Mouse (Mus musculus) heart, embryonic 12.5 days (tissue): Measurements from ENCODE around the gene Nckap5l. TPM values are rescaled to one million over a fixed set of nuclear protein-coding genes. Genes with fewer than 3 reads are reported as not detected.
"Not testable (repeated sequence)": the region's sequence is repeated elsewhere in the genome, so short reads cannot be mapped to it uniquely, and the experiment has no call there.

Source experiments
- ATAC-seq: fragments of 200-750 bp; cut with Nextera tagmentation; 2 replicates; pipeline ENCODE4 v1.8.0; 2017; ENCODE audit warnings: moderate TSS enrichment, moderate library complexity; ENCODE audit not compliant: insufficient number of reproducible peaks, low FRiP score
- H3K27ac ChIP-seq: fragments of 300-500 bp; sonication (generic); 2 replicates; pipeline ENCODE4 v1.5.1; 2016; ENCODE audit warnings: mild to moderate bottlenecking, moderate library complexity; ENCODE audit not compliant: poor library complexity, severe bottlenecking
- H3K27me3 ChIP-seq: fragments of 300-500 bp; sonication (generic); replicated peaks from 2 replicates; pipeline ENCODE4 v1.6.1; 2016; ENCODE audit warnings: mild to moderate bottlenecking, moderate library complexity
- H3K36me3 ChIP-seq: fragments of 300-500 bp; sonication (generic); 2 replicates; pipeline ENCODE4 v1.6.1; 2016; ENCODE audit warnings: mild to moderate bottlenecking, moderate library complexity
- H3K4me1 ChIP-seq: fragments of 300-500 bp; sonication (generic); replicated peaks from 2 replicates; pipeline ENCODE4 v1.6.1; 2016; ENCODE audit warnings: mild to moderate bottlenecking
- H3K4me2 ChIP-seq: fragments of 300-500 bp; sonication (generic); 2 replicates; pipeline ENCODE4 v1.6.1; 2016; ENCODE audit warnings: mild to moderate bottlenecking, moderate library complexity
- H3K4me3 ChIP-seq: fragments of 300-500 bp; sonication (generic); 2 replicates; pipeline ENCODE4 v1.5.1; 2016; ENCODE audit warnings: mild to moderate bottlenecking
- H3K9ac ChIP-seq: fragments of 300-500 bp; sonication (generic); 2 replicates; pipeline ENCODE4 v1.6.1; 2016; ENCODE audit warnings: mild to moderate bottlenecking, moderate library complexity
- H3K9me3 ChIP-seq: fragments of 300-500 bp; sonication (generic); replicated peaks from 2 replicates; pipeline ENCODE4 v1.6.1; 2016; ENCODE audit warnings: mild to moderate bottlenecking, moderate library complexity
- WGBS: fragments of 180-500 bp; shearing (Covaris S2); methylation state at CpG from one replicate; pipeline ENCODE4 v1.1.7; 2016; 5-methylcytosine and 5-hydroxymethylcytosine counted together
- polyA plus RNA-seq: library from polyadenylated mRNA; unstranded; fragments of >200 nt; fragmentation: Nextera tagmentation; extraction: Ambion mirVana; gene quantifications from 2 replicates; pipeline ENCODE4 v1.2.1, GENCODE M21; 2016

Gene Nckap5l
- polyA plus RNA-seq, 1 experiment from 2014 or later: 11.4 TPM

DNA sequence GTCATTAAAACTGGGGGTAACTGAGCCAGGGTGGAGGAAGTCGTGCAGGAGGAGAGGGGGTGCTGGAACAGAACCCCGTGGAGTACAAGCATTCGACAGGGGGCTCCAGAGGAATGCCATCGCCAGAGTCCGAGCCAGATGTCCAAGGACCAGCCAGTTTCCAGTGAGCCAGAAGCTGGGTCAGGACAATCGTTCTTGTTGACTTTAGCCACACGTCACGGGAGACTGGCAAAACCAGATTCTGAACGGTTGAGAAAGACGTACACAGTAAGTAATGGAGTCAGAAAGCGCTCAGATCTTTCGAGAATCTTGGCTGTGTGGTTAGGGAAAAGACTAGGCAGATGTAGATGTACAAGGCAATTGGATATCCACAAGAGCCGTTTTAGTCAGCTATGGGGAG is 5.6 kb upstream of the Nckap5l start:
- no peak for ATAC-seq
- 71% methylated on average over 13 of the region's 13 CpGs for WGBS
- H3K36me3 ChIP-seq: 0 out of 2 replicates have a peak, but pooled peaks cover 4% of the 10 kb centered on the region
- no peaks in the 10 kb centered on the region for H3K9me3 ChIP-seq
- peaks cover 14% of the 10 kb centered on the region for H3K4me1 ChIP-seq
- no peaks in the 10 kb centered on the region for H3K27me3 ChIP-seq
- H3K4me2 ChIP-seq: no peak overlapping the region
- no peak overlapping the region for H3K4me3 ChIP-seq
- H3K27ac ChIP-seq: no peak overlapping the region
- H3K9ac ChIP-seq: no peak overlapping the region

DNA sequence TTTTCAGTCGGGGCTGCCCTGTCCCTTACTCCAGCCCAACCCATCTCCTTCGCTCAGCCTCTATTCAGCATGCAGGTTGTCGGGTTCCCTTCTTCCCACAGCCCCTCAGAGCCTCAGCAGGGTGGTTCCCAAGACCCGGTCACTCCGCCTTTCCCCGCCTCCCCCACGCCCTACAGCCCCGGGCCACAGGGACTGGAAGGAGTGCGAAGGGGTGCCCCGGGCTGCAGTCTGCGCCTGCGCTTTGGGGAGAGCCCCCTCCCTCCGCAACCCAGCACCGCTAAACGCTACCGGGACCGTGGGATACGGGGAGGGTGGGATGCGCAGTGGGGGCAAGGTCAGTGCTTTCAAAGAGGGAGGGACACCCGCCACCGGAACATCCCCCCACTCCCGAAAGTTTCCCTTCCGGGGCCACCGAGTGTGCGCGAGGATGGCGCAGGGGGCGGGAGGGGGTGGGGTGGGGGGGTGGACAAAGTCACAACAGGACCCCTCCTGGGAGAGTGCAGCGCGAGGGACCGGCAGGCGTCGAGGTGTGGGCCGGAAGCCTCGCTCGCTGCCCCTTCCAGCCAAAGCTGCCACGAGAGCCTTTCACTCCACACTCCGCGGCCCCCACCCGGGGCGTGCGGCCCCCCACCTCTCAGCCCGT is 464 bp downstream of the Nckap5l start:
- Histone ChIP-seq H3K27me3 (no peaks in the 10 kb centered on the region), H3K4me1 (peaks cover 46% of the 10 kb centered on the region), H3K4me2 (peak overlapping the region; percentile 67), H3K36me3 (peaks cover 10% of the 10 kb centered on the region), H3K4me3 (peak overlapping the region; percentile 91), H3K9ac (peak overlapping the region; percentile 88), H3K9me3 (no peaks in the 10 kb centered on the region), H3K27ac (peak overlapping the region; percentile 92)
- ATAC-seq: peak; percentile 74
- under 1% methylated on average over 43 of the region's 43 CpGs for WGBS

DNA sequence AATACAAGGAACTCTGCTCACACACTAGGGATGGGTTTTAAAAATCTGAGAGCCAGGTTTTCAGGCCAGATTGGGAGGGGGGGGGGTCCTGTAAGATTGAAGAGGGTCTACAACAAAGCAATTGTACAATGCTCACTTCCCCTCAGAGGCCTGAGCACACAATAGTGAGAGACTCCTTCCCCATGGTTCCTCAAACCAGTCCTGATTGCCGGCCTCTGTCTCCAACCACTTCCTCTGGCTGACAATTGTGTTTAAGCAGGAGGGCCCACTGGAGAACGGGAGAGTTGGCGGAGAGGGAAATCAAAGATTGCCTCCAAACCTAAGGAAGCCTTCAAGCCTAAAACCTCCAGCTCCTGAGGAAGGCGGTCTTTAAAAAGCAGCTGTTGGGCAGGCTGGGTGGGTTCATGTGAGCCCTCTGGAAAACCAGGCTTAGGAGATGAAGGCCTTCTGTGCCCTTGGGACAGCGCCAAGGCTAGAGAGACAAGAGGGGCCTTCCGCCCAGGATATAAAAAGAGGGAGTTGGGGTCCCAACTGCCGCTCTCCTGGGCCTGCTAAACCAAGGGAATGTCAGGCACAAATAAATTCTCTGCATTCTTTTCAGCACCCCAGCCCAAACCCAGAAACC is 1.1 kb downstream of the Nckap5l start:
- 14% methylated on average over 7 of the region's 7 CpGs for WGBS
- H3K4me1 ChIP-seq: peaks cover 52% of the 10 kb centered on the region
- peaks cover 15% of the 10 kb centered on the region for H3K36me3 ChIP-seq

DNA sequence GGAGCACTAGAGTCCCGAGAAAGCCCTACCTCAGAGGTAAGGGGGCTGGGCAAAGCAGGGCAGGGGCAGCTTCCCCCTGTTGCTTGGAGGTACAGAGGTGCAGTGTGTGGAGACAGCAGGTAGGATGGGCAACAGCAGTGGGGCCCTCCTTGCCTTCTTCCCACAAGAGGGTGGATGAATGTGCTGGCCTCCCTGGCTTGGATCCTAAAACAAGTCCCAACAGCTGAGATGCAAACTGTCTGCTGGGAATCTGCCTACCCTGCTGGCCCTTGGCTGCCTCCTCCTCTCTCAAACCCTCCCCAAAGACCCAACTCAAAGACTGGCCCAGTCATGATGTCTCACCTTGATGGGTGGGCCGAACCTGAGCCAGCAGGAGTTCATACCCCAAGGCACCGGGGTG is 2.1 kb downstream of the Nckap5l start:
- H3K4me1 ChIP-seq: peaks cover 62% of the 10 kb centered on the region
- peak overlapping the region; percentile 91; the same call in 1 of the 2 replicates for H3K4me3 ChIP-seq
- no peaks in the 10 kb centered on the region for H3K9me3 ChIP-seq
- H3K27ac ChIP-seq: no peak overlapping the region
- peak overlapping the region; percentile 0; the same call in 1 of the 2 replicates for H3K9ac ChIP-seq
- 83% methylated on average over 3 of the region's 3 CpGs for WGBS
- ATAC-seq: no peak
- H3K36me3 ChIP-seq: peaks cover 18% of the 10 kb centered on the region
- no peaks in the 10 kb centered on the region for H3K27me3 ChIP-seq
- H3K4me2 ChIP-seq: peak overlapping the region; percentile 67

More for the DNA sequence above, 1.1 kb downstream of the Nckap5l start:
- peak overlapping the region; percentile 91 for H3K4me3 ChIP-seq
- no peak for ATAC-seq
- peak overlapping the region; percentile 67 for H3K4me2 ChIP-seq
- peak overlapping the region; percentile 92 for H3K27ac ChIP-seq
- peak overlapping the region; percentile 88 for H3K9ac ChIP-seq
- H3K27me3 ChIP-seq: no peaks in the 10 kb centered on the region
- H3K9me3 ChIP-seq: no peaks in the 10 kb centered on the region

DNA sequence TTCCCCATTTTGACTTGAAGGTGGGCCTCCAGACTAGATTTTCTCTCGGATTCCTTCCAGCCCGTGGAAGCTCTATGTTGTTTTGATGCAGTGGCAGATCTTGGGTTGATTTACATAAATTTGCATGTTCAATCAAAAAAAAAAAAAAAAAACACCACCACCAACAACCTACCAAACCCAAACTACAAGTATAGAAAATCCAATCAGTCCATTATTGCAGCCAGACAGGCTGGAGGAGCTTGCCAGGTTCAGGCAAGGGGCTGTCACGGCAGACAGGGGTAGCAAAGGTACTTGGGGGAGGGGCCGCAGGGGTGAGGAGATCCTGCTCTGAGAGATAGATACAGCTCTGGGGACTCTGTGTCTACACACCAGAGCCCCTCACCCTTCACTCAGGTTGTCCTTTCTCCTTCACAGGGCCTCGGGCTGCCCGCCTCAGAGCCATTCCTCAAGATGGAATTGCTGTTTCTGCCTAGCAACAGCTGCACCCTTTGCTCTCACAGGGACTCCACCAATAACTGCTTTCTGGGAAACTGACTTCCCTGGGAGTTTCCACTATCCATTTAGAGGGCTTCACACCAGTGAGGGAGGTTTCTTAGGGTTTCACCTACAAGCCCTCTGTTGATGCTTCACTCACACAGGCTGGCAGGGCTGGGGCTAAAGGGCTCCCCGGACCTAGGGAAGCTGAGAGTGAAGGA is 2.8 kb downstream of the Nckap5l start:
- H3K36me3 ChIP-seq: peaks cover 15% of the 10 kb centered on the region
- no peak overlapping the region for H3K4me3 ChIP-seq
- H3K9ac ChIP-seq: peak overlapping the region; percentile 0; the same call in 1 of the 2 replicates
- ATAC-seq: no peak
- no peak overlapping the region for H3K27ac ChIP-seq
- 0 out of 2 replicates have a peak overlapping the region, but pooled peaks have one; percentile 1 for H3K4me2 ChIP-seq
- WGBS: 79% methylated on average over 7 of the region's 7 CpGs
- H3K9me3 ChIP-seq: no peaks in the 10 kb centered on the region
- H3K27me3 ChIP-seq: no peaks in the 10 kb centered on the region
- H3K4me1 ChIP-seq: peaks cover 69% of the 10 kb centered on the region

DNA sequence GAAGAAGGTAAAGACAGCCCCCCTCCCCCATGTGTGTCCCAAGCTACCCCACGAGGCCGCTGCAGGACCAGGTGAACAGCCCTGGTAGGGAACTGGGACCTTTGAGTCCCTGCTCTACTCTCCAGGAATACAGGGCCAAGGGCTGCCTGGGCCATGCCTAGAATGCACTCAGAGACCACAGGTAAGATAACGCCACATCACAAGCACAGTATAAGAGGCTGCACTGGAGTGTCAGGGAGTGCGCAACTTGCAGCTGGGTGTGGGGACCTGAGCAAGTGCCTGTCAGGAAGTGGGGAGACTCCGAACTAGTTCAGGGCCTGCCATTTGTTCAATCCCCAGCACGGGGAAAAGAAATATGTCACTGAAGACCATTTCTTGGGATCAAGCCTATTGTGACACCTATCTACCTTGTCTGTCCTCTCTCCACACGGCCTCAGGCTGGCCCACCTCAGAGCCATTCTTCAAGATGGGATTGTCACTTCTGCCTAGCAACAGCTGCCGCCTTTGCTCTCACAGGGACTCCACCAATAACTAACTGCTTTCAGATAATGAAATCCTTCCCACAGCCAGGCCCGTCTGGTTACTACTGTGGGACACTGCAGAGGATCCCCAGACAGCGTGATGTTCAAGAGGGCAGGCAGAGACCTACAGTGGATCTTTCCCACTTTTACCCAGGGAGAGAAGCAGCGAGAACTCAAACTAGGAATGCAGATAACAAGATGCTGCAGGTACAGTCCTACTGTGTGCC is 4.2 kb downstream of the Nckap5l start:
- peak overlapping the region; percentile 13; the same call in 1 of the 2 replicates for H3K9ac ChIP-seq
- no peak overlapping the region for H3K4me2 ChIP-seq
- H3K27me3 ChIP-seq: no peaks in the 10 kb centered on the region
- no peak overlapping the region for H3K27ac ChIP-seq
- peaks cover 16% of the 10 kb centered on the region for H3K36me3 ChIP-seq
- no peaks in the 10 kb centered on the region for H3K9me3 ChIP-seq
- H3K4me1 ChIP-seq: peaks cover 79% of the 10 kb centered on the region
- ATAC-seq: no peak
- WGBS: 67% methylated on average over 11 of the region's 11 CpGs
- H3K4me3 ChIP-seq: no peak overlapping the region

DNA sequence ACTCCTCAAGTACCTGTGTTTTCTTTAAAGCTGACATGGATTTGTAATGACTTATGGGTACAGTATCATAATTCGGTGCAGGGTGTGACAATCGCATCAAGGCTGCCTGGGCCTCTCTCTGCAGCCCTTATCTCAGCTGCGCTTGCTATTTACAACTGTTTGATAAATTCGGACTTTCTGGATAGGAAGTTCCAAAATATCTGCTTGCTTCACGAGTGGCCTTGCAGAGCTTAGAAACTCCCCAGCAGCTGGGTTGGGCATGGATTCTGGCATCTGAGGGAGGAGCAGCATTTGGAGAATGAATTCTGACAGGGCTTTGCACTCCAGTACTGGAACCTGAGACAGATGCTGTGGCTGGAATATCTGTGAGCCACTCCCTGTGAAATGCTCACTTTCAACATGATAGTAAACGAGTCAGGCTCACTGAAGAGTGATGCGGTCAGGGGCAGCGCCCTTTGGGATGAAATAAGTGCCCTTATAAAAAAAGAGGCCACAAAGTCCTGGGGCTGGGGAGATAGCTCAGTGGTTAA is 7.7 kb downstream of the Nckap5l start:
- H3K9ac ChIP-seq: peak overlapping the region; percentile 19; the same call in 1 of the 2 replicates
- peaks cover 65% of the 10 kb centered on the region for H3K4me1 ChIP-seq
- 0 out of 2 replicates have a peak overlapping the region, but pooled peaks have one; percentile 6 for H3K4me3 ChIP-seq
- no peak for ATAC-seq
- 25% methylated on average over 8 of the region's 8 CpGs for WGBS
- peaks cover 20% of the 10 kb centered on the region for H3K36me3 ChIP-seq
- peak overlapping the region; percentile 81 for H3K27ac ChIP-seq
- H3K9me3 ChIP-seq: no peaks in the 10 kb centered on the region
- peak overlapping the region; percentile 41 for H3K4me2 ChIP-seq
- no peaks in the 10 kb centered on the region for H3K27me3 ChIP-seq

DNA sequence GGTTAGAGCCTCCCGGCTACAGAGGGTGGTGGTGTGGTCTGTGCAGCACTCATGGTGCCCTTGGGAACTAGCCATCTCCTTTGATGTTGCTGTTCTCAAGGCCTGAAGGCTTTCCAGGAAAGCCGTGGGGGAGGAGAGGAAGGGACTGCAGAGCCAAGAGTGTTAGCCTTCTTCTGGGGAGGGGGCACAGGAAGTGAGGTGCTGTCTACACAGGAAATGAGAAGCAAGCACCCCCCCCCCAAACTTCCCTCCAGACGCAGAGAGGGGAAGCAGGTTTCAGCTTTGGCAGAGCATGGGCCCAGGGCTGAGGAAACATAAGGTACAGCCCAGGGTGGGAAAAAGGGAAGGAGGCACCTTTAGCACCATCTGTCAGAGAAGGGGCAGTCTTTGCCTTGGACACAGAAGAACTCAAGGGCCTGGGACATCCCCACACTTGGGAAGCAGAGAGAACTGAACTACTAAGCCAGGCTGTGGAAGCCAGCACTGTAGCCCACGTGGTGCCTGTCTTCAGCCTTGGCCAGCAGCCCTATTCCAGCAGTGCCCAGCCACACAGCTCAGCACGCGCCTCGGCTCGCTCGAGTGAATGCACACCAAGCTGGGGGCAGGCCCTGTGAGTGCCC is 8.3 kb downstream of the Nckap5l start:
- peak overlapping the region; percentile 41 for H3K4me2 ChIP-seq
- no peaks in the 10 kb centered on the region for H3K27me3 ChIP-seq
- H3K4me3 ChIP-seq: 0 out of 2 replicates have a peak overlapping the region, but pooled peaks have one; percentile 6
- peaks cover 20% of the 10 kb centered on the region for H3K36me3 ChIP-seq
- WGBS: 21% methylated on average over 9 of the region's 9 CpGs
- no peaks in the 10 kb centered on the region for H3K9me3 ChIP-seq
- peaks cover 63% of the 10 kb centered on the region for H3K4me1 ChIP-seq
- peak; percentile 69 for ATAC-seq
- H3K27ac ChIP-seq: peak overlapping the region; percentile 81
- peak overlapping the region; percentile 19; the same call in 1 of the 2 replicates for H3K9ac ChIP-seq

DNA sequence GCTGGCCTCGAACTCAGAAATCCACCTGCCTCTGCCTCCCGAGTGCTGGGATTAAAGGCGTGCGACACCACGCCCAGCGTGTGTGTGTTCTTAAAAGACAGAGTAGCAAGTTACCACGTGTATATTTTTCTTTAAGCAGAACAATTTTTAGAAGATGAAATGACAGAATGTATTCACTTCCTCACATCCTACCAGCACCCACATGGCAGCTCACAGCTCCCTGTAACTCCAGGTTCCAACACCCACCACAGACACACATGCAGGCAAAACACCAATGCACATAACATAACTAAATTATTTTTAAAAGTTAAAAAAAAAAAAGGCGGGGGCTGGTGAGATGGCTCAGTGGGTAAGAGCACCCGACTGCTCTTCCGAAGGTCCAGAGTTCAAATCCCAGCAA is 11.4 kb downstream of the Nckap5l start:
- WGBS: 88% methylated on average over 10 of the region's 10 CpGs
- not testable (repeated sequence) for H3K9ac ChIP-seq, H3K4me3 ChIP-seq, H3K27ac ChIP-seq, H3K4me2 ChIP-seq, ATAC-seq, H3K27me3 ChIP-seq, H3K9me3 ChIP-seq
- peaks cover 44% of the 10 kb centered on the region for H3K4me1 ChIP-seq
- H3K36me3 ChIP-seq: peaks cover 17% of the 10 kb centered on the region; the same call in 1 of the 2 replicates

DNA sequence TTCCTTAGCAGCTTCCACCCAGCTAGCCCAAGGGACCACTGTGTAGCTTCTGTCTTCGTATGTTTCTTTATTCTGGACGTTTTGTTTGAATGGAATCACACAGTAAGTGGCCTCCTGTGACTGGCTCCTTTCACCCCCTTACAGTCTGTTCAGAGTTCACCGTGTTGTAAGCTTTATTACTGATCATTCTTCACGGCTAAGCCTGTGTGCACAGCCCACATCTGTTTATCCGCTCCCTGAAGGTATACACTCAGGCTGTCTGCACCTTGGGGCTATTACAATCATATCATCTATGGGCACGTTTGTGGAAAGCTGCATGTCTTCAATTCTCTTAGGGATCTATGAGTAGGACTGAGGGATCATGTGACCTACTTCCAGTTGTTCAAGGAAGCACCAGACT is 12.0 kb downstream of the Nckap5l start:
- Histone ChIP-seq H3K36me3 (peaks cover 16% of the 10 kb centered on the region; the same call in 1 of the 2 replicates), H3K27ac (no peak overlapping the region), H3K27me3 (no peaks in the 10 kb centered on the region), H3K9me3 (no peaks in the 10 kb centered on the region), H3K4me1 (peaks cover 44% of the 10 kb centered on the region), H3K4me3 (no peak overlapping the region), H3K9ac (no peak overlapping the region), H3K4me2 (no peak overlapping the region)
- WGBS: 72% methylated on average over 6 of the region's 6 CpGs
- ATAC-seq: no peak
